Mouse (Mus musculus): ENCODE results near the gene Nudt9.

GRCm38 (mm10) chr5:104085366-104085765 is 39.3 kb downstream of the Nudt9 start:
- TF ChIP-seq CTCF (IDR thresholded peaks at IDR 0.05) (no peak), EP300 (IDR thresholded peaks at IDR 0.05) (no peak)
